Mouse (Mus musculus): Measurements from ENCODE around the gene Dnajb11. TPM values are rescaled to one million over a fixed set of nuclear protein-coding genes. Genes with fewer than 3 reads are reported as not detected.

Gene Dnajb11
- polyA plus RNA-seq (2015; fragmentation: Nextera tagmentation; extraction: Ambion mirVana), result 113 and 129 TPM in 2 replicates

DNA sequence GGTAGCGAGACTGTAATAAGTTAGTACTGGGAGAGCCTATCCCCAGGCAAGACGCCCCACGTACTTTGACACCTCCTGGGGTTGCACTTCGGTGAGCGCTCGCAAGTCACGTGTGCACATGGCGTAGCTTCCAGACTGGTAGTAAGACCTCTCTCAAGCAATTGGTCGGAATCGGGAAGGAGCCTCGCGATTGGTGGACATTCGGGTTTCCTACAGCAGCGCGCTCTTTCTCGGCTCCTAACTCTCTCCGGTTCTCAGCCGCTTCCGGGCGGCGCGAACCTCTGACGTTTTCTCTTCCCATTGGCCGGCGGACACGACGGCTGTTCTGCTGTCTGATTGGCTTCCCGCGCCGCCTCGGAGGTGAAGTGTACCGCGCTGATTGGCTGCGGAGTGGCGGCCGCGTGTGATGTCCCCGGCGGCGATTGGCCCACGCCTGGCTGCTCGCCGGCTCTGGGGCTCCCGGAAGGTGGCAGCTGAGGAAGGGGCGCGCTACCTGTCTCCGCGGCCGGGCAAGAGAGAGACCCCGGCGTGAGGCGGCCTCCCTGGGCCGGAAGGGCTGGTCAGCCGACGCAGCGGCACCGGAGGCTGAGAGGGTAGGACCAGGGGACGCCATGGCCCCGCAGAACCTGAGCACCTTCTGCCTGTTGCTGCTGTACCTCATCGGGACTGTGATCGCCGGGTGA is at the start of gene Dnajb11, which contains the start of gene Tbccd1:
TSS of gene Dnajb11 (plus strand) at position 415 of the 683 bp plus-strand sequence.
TSS of gene Tbccd1 (minus strand) at position 239 of the 683 bp plus-strand sequence.
- ATAC-seq (ENCODE audit: insufficient read depth, low FRiP score, low read depth), result peak; percentile 98
- H3K4me1 ChIP-seq, result peaks cover 7% of the 10 kb centered on the region
- peak within 1 kb of the TSS; percentile 100 for H3K4me3 ChIP-seq (replicated peaks)
- H3K27me3 ChIP-seq (replicated peaks), result no peaks in the 10 kb centered on the region
- peak within 1 kb of the TSS; percentile 87 for H3K4me2 ChIP-seq
- under 1% methylated on average over 62 of the region's 62 CpGs for WGBS
- H3K9me3 ChIP-seq, result no peaks in the 10 kb centered on the region
- peak within 1 kb of the TSS; percentile 89 for H3K9ac ChIP-seq
- no peaks in the 10 kb centered on the region for H3K36me3 ChIP-seq
- peak within 1 kb of the TSS; percentile 78 for H3K27ac ChIP-seq

DNA sequence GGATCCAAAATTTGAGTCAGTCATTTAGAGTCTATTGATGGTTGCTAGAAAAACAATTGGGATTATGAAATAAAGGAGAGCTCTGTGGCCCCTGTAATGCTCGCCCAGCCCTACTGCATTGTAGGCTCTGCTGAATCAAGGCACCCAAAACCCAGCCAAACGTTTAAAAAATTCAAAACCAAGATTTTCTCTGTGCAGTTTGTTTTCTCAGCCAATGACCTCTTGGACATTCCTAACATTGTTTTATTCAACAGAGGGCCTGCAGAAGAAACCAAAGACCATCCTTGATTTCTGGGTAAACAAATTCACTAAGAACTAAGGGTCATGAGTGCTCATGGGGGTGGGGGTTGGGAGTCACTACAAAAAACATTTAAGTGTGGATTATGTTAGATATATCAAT is 46.2 kb upstream of the Dnajb11 start, which contains the start of gene Crygs:
TSS of gene Crygs (minus strand) at position 101 of the 400 bp plus-strand sequence.
- H3K9me3 ChIP-seq, result no peaks in the 10 kb centered on the region
- no peak for ATAC-seq (ENCODE audit: insufficient read depth, low FRiP score, low read depth)
- H3K9ac ChIP-seq, result no peak within 1 kb of the TSS
- H3K4me3 ChIP-seq (replicated peaks), result no peak within 1 kb of the TSS
- no peaks in the 10 kb centered on the region for H3K27me3 ChIP-seq (replicated peaks)
- H3K27ac ChIP-seq, result no peak within 1 kb of the TSS
- no peak within 1 kb of the TSS for H3K4me2 ChIP-seq
- H3K36me3 ChIP-seq, result peaks cover 4% of the 10 kb centered on the region; the same call in 1 of the 2 replicates
- 50% methylated on average over 2 of the region's 2 CpGs for WGBS
- no peaks in the 10 kb centered on the region for H3K4me1 ChIP-seq

DNA sequence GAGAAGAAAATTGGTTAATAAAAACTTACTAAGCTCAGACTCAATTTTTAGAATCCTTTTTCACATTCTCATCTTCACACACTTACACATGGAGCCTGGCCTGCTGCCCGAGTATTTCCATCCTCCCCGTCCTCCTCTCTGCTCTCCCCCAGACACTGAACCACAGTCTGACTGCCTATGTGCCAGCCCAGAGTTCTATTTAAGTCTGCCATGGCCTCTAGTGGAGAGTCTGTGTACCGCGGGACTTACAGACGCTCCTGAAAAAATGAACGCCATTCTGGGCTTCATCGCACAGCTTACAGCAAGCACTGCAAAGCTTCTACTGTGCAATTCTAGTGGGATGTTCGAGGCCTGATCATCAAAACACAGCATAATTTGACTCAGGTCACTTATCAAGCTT is 36.9 kb upstream of the Dnajb11 start:
- Histone ChIP-seq H3K27ac (no peak overlapping the region), H3K9ac (no peak overlapping the region), H3K4me1 (no peaks in the 10 kb centered on the region), H3K9me3 (no peaks in the 10 kb centered on the region), H3K36me3 (peaks cover 5% of the 10 kb centered on the region; the same call in 1 of the 2 replicates), H3K27me3 (replicated peaks) (no peaks in the 10 kb centered on the region), H3K4me3 (replicated peaks) (no peak overlapping the region), H3K4me2 (no peak overlapping the region)
- 57% methylated on average over 8 of the region's 8 CpGs for WGBS
- no peak for ATAC-seq (ENCODE audit: insufficient read depth, low FRiP score, low read depth)

DNA sequence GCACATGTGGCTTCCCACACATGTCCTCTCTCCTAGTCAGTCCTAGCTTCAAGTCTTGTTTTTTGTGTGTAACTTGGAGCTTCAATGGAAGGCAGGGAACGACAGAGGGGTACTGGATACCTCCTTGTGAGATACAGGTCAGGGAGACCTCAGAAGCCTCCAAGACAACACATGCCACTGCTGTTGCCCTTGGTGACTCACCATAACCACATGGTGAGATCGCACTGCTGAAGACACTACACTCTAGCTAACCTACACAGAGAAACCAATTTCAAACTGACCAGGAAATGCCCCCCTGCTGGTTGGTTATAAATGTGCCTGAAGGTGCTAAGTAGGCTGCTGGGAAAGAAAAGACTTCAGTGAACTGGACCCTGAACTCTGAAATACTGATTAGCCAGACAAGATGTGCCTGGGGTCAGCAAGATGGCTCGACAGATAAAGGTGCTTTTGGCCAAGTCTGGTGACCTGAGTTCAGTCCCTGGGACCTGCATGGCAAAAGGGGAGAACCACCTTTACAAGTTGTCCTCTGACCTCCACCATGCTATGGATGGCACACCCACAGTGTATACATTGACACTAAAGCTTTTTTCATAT is 24.6 kb upstream of the Dnajb11 start:
- H3K36me3 ChIP-seq, result peaks cover 14% of the 10 kb centered on the region; the same call in 1 of the 2 replicates
- no peaks in the 10 kb centered on the region for H3K9me3 ChIP-seq
- H3K9ac ChIP-seq, result no peak overlapping the region
- ATAC-seq (ENCODE audit: insufficient read depth, low FRiP score, low read depth), result no peak
- no peaks in the 10 kb centered on the region for H3K4me1 ChIP-seq
- no peak overlapping the region for H3K4me3 ChIP-seq (replicated peaks)
- H3K27ac ChIP-seq, result no peak overlapping the region
- 90% methylated on average over 3 of the region's 3 CpGs for WGBS
- H3K4me2 ChIP-seq, result no peak overlapping the region
- H3K27me3 ChIP-seq (replicated peaks), result no peaks in the 10 kb centered on the region

DNA sequence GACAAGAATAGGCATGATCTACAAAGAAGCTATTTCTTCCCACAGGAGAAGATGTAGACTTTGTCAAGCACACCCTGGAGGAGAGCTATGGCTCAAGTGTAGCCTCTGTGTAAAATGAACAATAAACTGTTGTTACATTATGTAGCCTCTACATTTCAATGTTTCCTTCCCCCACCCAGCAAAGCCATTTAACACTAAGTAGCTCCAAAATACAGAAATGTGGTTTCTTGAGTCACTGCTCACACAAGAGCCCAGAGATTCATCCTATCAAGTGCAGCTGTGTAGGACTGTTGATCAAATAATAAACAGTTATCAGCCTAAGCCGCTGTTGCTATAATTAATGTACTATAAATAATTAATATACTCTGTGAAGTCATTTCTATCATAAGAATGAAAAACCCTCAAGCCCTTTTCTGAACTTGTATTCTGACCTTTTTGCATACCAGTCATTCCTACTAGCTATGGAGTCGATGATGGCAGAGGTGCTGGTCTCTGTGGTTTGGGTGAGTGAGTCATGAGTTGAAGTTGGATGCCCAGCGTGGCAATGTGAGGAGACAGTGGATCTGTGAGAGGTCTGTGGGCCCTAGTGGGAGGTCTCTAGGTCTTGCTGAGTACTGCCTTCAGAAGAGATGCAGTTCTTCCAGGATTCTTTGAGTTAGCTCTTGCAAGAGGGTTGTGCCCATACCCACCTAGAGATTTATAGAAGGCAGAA is 18.3 kb upstream of the Dnajb11 start:
- no peak for ATAC-seq (ENCODE audit: insufficient read depth, low FRiP score, low read depth)
- WGBS, result 76% methylated on average over 3 of the region's 3 CpGs
- H3K36me3 ChIP-seq, result peaks cover 14% of the 10 kb centered on the region

DNA sequence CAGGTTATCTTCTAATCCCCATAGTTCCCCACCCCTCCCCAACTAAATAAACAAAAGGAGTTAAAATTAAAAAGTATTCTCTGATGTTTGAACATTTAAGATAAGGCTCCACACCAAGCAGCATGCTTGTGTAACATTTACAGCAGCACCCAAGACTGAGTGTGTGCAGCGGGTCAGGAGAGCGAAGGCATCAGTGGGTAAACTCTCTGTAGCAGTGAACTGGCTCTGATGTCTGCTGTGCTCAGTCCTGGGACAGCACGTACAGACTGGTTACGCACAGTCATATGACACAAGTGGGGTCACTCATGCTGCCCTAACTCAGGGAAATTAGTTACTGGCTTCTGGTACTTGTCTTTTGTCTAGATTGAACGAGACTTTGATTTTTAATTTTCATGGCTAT is 14.8 kb upstream of the Dnajb11 start:
- Histone ChIP-seq H3K27me3 (replicated peaks) (no peaks in the 10 kb centered on the region), H3K4me1 (peaks cover 4% of the 10 kb centered on the region; the same call in 1 of the 2 replicates), H3K27ac (no peak overlapping the region), H3K9me3 (no peaks in the 10 kb centered on the region), H3K4me3 (replicated peaks) (no peak overlapping the region), H3K4me2 (no peak overlapping the region), H3K36me3 (peaks cover 8% of the 10 kb centered on the region), H3K9ac (no peak overlapping the region)
- peak; percentile 82 for ATAC-seq (ENCODE audit: insufficient read depth, low FRiP score, low read depth)
- WGBS, result 78% methylated on average over 5 of the region's 5 CpGs

More for the DNA sequence above, 18.3 kb upstream of the Dnajb11 start:
- H3K27me3 ChIP-seq (replicated peaks), result no peaks in the 10 kb centered on the region
- no peaks in the 10 kb centered on the region for H3K9me3 ChIP-seq
- 0 out of 2 replicates have a peak, but pooled peaks cover 3% of the 10 kb centered on the region for H3K4me1 ChIP-seq
- H3K4me2 ChIP-seq, result no peak overlapping the region
- no peak overlapping the region for H3K9ac ChIP-seq
- H3K27ac ChIP-seq, result no peak overlapping the region
- H3K4me3 ChIP-seq (replicated peaks), result no peak overlapping the region

- Histone ChIP-seq H3K4me3 (replicated peaks) (peak overlapping the region; percentile 54), H3K4me1 (peaks cover 4% of the 10 kb centered on the region; the same call in 1 of the 2 replicates), H3K27ac (peak overlapping the region; percentile 40; the same call in 1 of the 2 replicates), H3K27me3 (replicated peaks) (no peaks in the 10 kb centered on the region), H3K9me3 (no peaks in the 10 kb centered on the region), H3K9ac (peak overlapping the region; percentile 63), H3K4me2 (peak overlapping the region; percentile 88), H3K36me3 (peaks cover 8% of the 10 kb centered on the region)
- WGBS, result 8% methylated on average over 26 of the region's 26 CpGs
- peak; percentile 88 for ATAC-seq (ENCODE audit: insufficient read depth, low FRiP score, low read depth)
Measured at GRCm38 (mm10) chr16:22844061-22844801, 13.4 kb upstream of the Dnajb11 start.

DNA sequence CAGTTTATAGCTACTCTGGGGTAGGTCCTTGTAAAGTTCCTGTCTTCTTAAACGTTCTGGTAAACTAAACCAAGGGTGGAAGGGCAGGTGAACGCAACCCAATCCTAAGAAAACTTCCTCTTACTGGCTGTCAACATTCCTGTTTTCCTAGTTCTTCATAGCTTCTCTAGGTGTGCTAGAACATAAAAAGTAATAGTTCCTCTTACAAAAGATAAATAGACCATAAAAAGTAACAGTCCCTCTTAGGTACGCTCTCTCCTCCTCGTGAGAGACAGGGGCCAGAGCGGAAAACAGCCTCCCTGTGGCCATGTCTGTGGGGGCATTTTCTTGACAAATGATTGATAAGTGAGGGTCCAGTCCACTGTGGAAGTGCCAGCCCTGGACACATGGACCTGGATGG is 12.8 kb upstream of the Dnajb11 start:
- H3K27me3 ChIP-seq (replicated peaks), result no peaks in the 10 kb centered on the region
- H3K36me3 ChIP-seq, result peaks cover 6% of the 10 kb centered on the region
- H3K9me3 ChIP-seq, result no peaks in the 10 kb centered on the region
- no peak for ATAC-seq (ENCODE audit: insufficient read depth, low FRiP score, low read depth)
- H3K4me1 ChIP-seq, result peaks cover 4% of the 10 kb centered on the region; the same call in 1 of the 2 replicates
- H3K9ac ChIP-seq, result no peak overlapping the region
- H3K4me3 ChIP-seq (replicated peaks), result peak overlapping the region; percentile 54
- H3K27ac ChIP-seq, result peak overlapping the region; percentile 40; the same call in 1 of the 2 replicates
- H3K4me2 ChIP-seq, result peak overlapping the region; percentile 88
- 57% methylated on average over 5 of the region's 5 CpGs for WGBS

- Histone ChIP-seq H3K27me3 (replicated peaks) (no peaks in the 10 kb centered on the region), H3K36me3 (no peaks in the 10 kb centered on the region; the same call in 1 of the 2 replicates), H3K9ac (no peak overlapping the region), H3K9me3 (no peaks in the 10 kb centered on the region), H3K4me2 (no peak overlapping the region), H3K27ac (no peak overlapping the region), H3K4me1 (peaks cover 4% of the 10 kb centered on the region; the same call in 1 of the 2 replicates), H3K4me3 (replicated peaks) (no peak overlapping the region)
- ATAC-seq (ENCODE audit: insufficient read depth, low FRiP score, low read depth), result no peak
- WGBS, result 81% methylated on average over 4 of the region's 4 CpGs
Measured at GRCm38 (mm10) chr16:22845481-22845880, 12.2 kb upstream of the Dnajb11 start.

DNA sequence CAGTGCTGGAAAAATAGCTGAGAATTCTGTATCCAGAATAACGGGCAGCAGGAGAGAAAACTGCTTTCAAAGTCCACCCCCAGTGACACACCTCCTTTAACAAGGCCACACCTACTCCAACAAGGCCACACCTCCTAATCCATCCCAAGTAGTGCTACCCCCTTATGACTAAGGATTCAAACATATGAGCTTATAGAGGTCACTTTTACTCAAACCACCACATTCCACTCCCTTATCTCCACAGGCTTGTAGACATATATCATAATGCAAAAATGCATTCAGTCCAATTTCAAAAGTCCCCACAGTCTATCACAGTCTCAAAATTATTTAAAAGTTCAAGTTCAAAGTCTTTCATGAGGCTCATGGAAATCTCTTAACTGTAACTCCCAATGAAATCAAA is 10.0 kb upstream of the Dnajb11 start:
- H3K27ac ChIP-seq, result no peak overlapping the region
- 94% methylated on average over 1 of the region's 1 CpGs for WGBS
- no peak overlapping the region for H3K4me3 ChIP-seq (replicated peaks)
- H3K27me3 ChIP-seq (replicated peaks), result no peaks in the 10 kb centered on the region
- no peak overlapping the region for H3K9ac ChIP-seq
- no peaks in the 10 kb centered on the region for H3K9me3 ChIP-seq
- H3K4me1 ChIP-seq, result peaks cover 4% of the 10 kb centered on the region; the same call in 1 of the 2 replicates
- H3K36me3 ChIP-seq, result no peaks in the 10 kb centered on the region
- H3K4me2 ChIP-seq, result no peak overlapping the region
- ATAC-seq (ENCODE audit: insufficient read depth, low FRiP score, low read depth), result no peak

DNA sequence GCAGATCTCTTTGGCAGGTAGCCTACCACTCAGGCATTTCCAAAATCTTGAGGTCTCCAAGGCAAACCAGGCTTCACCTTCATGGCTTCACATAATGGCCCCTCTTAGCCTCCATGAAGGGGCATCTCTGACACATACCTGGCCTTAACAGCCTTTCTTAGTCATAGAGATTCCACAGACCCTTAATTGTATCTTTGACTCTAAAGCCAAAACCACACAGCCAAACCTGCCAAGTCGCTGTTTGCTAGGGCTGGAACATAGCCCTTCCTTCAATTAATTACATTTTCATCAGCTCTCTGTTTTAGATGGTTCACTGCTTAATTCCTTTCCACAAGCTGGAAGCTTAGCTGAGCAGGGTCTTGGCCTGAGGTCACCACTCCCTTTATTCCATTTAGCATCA is 9.3 kb upstream of the Dnajb11 start:
- no peak overlapping the region for H3K4me2 ChIP-seq
- no peaks in the 10 kb centered on the region for H3K27me3 ChIP-seq (replicated peaks)
- ATAC-seq (ENCODE audit: insufficient read depth, low FRiP score, low read depth), result no peak
- H3K9me3 ChIP-seq, result no peaks in the 10 kb centered on the region
- H3K9ac ChIP-seq, result no peak overlapping the region
- 73% methylated on average over 1 of the region's 1 CpGs for WGBS
- H3K27ac ChIP-seq, result no peak overlapping the region
- H3K4me1 ChIP-seq, result peaks cover 4% of the 10 kb centered on the region; the same call in 1 of the 2 replicates
- H3K4me3 ChIP-seq (replicated peaks), result no peak overlapping the region
- no peaks in the 10 kb centered on the region for H3K36me3 ChIP-seq

Data from stomach, embryonic 15.5 days (tissue).